Mouse (Mus musculus) heart, adult 9 months (tissue): ENCODE measurements at regions not wholly inside any gene's neighbourhood (a gene's known extent, or its start where the extent isn't known, plus 50 kb on each side); places are given as distances from the start of the nearest gene placed in this dataset.

ENCODE experiments used
- DNase-seq, 2 experiments: peaks; one replicate each; pipeline ENCODE4 v3.0.0; 2022; ENCODE audit warnings: low spot score in 2 of 2

DNA sequence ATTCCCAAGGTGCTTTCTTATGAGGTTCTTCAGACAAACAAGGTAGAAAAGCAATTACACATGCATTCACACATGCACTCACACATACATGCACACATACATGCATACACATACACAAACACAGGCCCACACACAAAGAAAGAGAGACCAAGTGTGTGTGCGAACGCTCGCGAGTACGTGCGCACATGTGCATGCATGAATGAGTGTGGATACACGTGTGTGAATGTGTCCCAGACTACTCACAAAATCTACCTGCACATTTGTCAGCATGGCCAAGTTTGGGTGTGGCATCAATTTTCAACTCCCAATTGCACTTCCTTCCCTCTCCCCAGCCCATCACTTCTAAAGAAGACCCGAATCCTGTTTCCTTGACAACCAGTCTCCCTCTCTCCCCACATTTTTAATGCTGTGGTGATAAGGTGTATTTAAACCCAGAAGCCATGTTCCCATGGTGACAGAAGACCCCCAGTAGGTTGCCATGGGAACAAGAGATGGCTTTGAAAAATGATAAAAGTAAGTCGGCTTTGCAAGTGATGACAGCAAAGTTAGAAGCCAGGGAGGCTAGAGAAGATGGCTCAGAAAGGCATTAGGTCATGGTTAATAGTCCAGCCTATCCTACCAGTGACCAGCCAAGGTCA lies 206.3 kb downstream of the Rpl10-ps3 start:
- no peak for DNase-seq

DNA sequence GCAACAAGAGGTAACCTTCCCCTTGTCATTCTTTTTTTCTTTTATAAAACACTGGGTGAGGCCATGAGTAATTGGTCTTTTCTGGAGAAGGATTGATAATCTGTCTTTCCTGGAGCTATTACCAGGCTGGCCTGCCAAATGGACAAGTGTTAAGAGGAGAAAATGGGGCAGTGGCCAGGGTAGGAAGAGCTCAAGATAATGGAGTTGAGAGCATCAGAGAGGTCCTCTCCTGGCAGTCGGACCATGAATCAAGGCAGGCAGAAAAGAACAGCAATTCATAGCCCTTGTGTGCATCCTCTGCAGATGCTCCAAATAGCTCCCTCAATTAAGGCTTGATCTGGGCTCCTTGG lies 208.2 kb downstream of the Rpl10-ps3 start:
- no peak for DNase-seq

GRCm38 (mm10) chr9:50135939-50136635 lies 208.7 kb downstream of the Rpl10-ps3 start:
- DNase-seq = no peak

DNA sequence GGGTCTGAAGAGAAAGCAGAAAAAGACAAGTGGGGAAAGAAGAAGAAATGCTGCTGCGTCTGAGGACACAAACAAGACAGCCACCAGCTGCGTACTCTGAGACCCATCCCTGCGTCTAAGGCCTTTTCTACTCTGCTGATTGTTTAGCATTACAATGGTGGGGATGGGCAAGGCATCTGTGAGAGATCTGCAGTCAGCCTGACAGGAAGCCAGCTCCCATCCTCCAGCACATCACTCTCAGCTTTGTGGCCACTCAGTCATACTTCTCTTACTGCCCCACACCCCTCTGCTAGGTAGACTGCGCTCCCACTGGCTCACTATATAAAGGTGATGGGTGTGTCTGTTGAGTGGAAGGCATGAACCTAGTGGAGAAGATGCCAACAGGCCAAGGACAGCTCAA lies 220.5 kb downstream of the Rpl10-ps3 start:
- no peak for DNase-seq

- DNase-seq = no peak
Observed at GRCm38 (mm10) chr9:50120820-50121599, 223.8 kb downstream of the Rpl10-ps3 start.

DNA sequence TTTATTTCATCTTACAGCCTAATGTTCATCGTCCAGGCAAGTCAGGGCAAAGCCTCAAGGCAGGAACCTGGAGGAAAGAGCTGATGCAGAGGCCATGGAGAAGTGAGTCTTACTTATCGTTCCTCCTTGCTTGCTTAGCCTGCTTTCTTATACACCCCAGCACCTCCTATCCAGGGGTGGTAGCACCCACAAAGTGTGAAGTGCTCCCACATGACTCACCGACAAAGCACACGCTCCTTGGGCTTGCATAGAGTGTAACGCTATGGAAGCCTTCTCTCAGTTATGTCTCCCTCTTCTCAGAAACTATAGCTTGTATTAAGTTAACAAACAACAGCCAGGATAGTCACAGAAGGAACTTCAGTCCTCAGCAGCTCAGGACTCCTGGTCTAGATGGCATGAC lies 225.4 kb downstream of the Rpl10-ps3 start:
- no peak for DNase-seq

GRCm38 (mm10) chr9:50118578-50118977 lies 226.2 kb downstream of the Rpl10-ps3 start:
- DNase-seq = no peak

DNA sequence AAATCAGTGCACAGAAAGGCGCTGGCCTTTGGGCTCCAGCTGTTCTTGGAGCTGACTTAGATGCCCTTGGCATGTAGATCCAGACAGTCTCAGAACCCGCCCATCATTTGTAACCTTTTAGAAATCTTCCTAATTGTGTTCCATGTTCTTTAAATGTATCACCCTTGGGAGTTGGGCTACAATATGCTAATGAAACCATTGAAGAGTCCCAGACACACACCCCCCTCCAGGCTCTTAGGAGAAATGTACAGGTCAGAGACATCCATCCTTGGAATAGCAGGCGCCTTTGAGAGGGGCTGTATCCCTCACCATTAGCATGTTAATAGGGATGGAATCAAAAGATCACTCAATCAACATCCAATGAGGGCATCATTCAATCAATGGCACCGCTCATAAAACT lies 238.2 kb downstream of the Rpl10-ps3 start:
- no peak for DNase-seq

DNA sequence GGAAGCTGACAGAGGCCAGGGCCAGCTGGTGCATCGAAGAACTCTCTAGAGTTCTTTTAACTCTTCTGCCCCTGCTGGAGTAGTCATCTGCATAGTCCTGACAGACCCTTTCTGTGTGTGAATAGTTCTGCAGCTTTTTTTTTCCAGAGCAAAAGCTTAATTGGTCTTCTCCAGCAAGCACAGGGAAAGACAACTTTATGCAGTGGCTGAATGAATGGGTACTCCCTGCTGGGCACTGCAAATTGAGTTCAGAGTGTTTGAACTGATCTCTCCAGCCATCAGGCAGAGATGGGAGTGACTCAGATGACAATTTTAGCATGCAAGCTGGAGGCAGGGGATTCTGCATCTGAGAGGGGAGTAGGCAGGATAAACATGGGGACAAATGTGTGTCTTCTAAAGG lies 242.0 kb downstream of the Rpl10-ps3 start:
- DNase-seq = no peak

- no peak for DNase-seq
Observed at GRCm38 (mm10) chr9:50101061-50101460, 243.7 kb downstream of the Rpl10-ps3 start.

DNA sequence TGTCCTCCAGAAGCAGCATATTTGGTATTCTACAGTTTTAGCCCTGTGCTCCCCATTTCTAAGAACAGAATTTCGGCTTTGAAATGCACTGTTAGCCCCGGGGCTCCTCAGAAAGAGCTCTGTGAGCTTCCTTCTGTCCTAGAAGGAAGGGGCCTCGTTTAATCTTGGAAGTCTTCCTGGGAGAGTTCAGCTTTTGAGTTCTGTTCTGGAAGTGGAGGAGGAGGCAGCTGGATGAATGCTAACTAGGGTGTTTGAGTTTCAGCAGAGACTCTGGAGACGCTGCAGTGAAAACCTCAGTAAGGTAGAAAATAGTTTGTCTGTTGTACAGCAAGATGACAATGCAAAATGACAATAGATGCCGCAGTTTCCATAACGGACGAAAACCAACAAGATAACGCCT lies 253.8 kb downstream of the Rpl10-ps3 start:
- no peak for DNase-seq

GRCm38 (mm10) chr9:50089916-50090315 lies 254.9 kb downstream of the Rpl10-ps3 start:
- no peak for DNase-seq

DNA sequence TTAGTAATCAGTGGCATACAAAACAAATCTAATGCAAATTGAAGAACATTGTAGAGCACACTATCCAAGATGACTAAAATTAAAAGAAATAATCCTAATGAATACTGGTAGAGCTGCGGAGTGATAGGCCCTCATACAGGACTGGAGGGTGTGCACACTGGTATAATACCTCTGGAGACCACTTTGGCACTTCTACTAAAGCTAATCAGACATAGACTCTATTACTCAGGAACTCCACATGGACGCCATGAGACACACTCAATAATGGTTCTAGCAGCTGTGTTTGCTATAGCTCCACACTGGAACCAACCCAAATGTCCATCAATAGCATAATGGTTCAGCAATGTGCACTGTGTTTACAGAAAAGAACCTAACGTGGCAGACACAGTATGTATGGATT lies 264.6 kb downstream of the Rpl10-ps3 start:
- DNase-seq = no peak

DNA sequence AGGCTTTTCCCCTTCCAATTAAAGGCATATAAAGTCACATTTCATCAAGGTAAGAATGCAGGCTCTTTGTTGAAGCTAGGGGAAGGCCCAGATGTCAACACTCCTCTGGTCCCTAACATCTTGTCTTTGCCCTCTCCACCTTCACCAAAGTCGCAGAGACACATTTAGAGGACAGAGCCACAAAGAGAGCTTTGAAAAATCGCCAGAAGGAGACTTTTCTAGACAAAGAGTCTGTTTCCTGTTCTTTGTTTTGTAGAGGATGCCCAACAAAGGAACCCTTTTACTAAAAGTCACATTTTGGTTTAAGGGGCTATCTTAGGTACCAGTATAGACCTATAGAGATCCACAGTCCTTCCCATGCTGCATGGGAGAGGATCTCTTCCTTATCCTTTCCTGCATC lies 269.9 kb upstream of the Ncam1 start:
- DNase-seq = no peak

DNA sequence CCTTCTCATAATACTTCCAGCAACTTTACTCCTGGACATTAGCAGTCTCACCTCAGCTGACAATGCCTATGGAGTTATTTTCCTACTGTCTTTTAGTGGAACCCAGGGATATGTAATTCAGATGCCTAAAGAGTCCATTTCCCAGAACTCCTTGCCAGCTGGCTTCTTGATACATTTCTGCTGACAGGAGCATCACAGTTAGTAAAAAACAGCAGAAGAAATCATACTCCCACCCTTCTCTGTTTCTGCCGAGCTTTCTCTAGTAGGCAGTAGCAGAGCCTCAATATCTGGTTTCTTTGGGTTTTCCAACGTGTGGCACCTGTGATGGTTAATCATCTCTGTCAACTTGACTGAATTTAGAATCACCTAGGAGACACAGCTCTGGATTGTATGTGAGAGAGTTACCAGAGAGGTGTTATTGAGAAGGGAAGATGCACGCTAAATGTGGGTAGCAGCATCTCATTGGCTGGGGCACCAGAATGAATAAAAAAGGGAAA lies 269.1 kb upstream of the Ncam1 start:
- DNase-seq = no peak

DNA sequence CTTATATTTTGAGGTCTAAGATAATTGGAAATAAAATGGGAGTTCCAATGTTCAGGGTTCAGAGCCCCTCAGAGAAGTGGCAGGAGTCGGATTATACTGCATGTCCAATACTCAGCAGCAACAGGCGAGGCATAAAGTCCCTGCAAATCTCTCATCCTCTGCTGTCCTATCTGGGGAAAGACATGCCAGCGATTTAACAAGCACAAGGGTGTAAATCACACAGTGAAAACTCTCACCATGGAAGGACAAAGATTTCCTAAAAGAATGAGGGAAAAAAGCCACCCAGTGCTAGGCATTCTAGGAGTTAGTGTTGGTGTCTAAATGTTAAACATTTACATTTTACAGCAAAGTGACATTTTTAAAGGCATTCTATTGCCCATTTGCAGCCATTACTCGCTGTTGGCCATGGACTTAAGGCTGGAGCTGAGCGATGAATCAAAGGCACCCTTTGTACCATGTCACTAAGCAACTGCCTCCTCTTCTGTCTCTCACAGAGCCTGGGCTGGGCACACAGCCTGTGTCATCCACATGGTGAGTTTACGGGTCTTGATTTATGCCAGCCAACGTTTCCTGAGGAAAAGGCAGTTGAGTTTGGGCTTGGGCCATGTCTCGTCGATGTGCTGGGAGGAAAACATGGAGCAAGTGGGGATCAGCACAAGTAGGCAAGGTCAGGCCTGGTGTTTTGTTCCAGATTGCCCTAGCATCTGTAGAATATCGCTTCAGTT lies 265.9 kb upstream of the Ncam1 start:
- no peak for DNase-seq

GRCm38 (mm10) chr9:50038231-50038630 lies 239.5 kb upstream of the Ncam1 start:
- no peak for DNase-seq

DNA sequence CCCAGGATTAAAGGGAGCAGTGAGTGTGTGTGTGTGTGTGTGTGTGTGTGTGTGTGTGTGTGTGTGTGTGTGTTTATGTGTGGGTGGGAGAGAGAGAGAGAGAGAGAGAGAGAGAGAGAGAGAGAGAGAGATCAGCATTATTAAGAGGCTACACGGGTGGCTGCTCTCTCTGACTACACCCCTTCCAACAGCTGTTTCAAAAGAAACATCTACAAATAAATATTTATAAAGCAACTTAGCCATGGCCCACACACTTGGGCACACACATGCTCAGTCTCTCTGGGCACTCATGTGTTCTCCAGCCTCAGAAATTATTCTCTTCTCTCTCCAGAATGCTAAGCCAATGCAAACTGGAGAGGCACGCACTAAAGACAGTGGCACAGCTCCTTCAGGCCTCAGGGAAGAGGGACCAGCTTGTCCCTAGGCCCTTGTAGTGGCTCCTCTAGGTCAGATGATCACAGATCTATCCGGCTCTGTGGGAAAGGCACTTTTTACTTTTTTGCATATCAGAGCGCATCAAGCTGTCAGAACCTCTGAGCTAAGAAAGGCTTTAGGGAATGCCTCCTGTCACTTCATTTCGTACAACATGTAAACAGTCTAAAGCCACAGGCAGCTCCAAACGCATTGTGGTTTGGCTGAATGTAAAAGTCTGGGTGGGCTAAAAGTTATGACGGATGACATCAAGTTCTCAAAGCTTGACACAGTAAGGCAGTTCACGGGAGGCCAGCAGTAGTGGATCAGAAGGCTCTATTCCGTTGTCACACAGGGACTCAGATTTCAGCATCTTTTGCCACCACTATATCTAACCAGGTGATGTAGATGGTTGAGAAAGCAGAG lies 233.8 kb upstream of the Ncam1 start:
- no peak for DNase-seq

DNA sequence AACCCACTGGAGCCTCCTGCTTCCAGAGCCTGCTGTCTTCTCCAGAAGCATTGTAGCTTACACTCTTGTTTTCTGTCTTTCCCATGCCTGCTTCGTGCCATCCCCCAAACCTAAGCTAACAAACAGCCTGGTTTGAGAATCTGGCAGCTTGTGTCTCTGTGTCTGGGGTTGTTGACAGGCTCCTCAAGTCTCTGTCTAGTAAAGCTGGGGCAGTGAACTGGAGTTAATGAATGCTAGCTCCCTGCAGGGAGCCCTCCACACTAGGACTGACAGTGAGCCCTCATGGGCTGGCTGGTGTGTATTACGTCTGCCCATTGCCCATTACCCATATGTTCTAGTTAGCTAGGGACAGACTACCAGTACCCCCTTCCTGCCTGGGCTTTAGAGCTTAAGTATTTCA lies 232.6 kb upstream of the Ncam1 start:
- no peak for DNase-seq

DNA sequence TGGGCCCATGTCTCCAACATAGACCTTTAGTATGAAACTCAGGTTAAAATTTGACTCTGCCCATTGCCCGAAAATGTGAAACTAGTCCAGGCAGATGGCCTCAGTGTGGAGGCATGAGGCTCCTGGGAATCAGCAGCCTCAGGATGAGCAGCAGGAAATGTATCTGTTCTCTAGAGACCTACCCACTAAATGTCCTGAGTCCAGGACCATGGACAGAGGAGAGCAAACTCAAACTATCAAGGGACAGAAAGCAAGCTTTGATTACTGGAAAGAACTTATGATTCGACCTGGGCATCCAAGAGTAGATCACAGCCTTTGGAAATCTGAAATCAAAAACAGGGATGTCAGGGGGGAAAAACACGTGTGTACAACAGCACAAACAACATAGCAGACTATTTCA lies 230.3 kb upstream of the Ncam1 start:
- no peak for DNase-seq

GRCm38 (mm10) chr9:50028573-50028972 lies 229.8 kb upstream of the Ncam1 start:
- no peak for DNase-seq
